Mouse (Mus musculus) heart, postnatal 0 days (tissue): Measurements from ENCODE around the gene Tmem208.
"Not testable (repeated sequence)": the region's sequence is repeated elsewhere in the genome, so short reads cannot be mapped to it uniquely, and the experiment has no call there.

Source experiments
- CTCF ChIP-seq: IDR thresholded peaks from 2 replicates; pipeline ENCODE4 v1.5.1; 2016; ENCODE audit warnings: antibody characterized with exemption, control low read depth, low read depth
- EP300 ChIP-seq: IDR thresholded peaks from 2 replicates; pipeline ENCODE4 v1.6.1; 2016; ENCODE audit warnings: antibody characterized with exemption, low read depth

GRCm38 (mm10) chr8:105291364-105291763 is 34.8 kb upstream of the Tmem208 start:
- TF ChIP-seq CTCF, EP300: not testable (repeated sequence)
